Mouse (Mus musculus): ENCODE data around the gene Fam161b. TPM values are rescaled to one million over a fixed set of nuclear protein-coding genes. Genes with fewer than 3 reads are reported as not detected.

The Fam161b gene
- polyA plus RNA-seq, 1 experiment from 2014 or later = 5.6 TPM

DNA sequence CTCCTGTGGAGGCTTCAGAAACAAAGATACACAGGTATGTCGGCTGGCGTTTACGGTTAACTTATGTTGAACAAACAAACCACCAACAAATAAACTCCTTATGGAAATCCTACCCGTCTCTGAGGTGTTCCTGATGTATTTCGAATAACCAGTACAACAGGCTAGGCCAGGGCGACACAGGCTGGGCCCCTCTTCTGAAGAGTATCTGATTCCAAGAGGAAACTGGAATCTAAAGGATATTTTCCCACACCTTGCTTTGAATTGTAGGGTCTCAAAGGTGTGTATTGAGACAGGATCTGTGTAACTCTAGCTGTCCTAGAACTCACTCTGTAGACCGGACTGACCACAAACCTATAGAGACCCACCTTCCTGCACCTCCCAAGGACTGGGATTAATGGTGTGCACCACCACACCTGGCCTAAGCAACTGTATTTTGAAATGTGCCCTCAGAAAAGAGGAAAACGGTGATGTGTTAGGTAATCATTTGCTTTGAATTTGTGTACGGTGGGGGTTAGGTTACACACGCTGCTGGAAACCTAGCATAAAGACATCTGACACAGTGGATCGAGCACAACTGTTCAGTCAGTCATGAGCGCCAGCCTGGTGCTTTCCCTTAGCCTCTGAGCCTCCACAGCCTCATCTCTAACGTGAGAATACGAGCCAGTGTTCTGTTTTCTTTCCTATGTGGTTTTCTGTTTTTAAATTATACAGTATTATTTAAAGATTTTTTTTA, 35.5 kb upstream of the Fam161b start:
- no peaks in the 10 kb centered on the region for H3K4me1 ChIP-seq
- DNase-seq (ENCODE audit: extremely low spot score, low spot score) = no peak
- H3K27me3 ChIP-seq (ENCODE audit: poor library complexity, severe bottlenecking) = no peaks in the 10 kb centered on the region
- WGBS = 86% methylated on average over 14 of the region's 14 CpGs
- H3K4me3 ChIP-seq = no peak overlapping the region
- H3K9me3 ChIP-seq = no peaks in the 10 kb centered on the region
- no peaks in the 10 kb centered on the region for H3K36me3 ChIP-seq (replicated peaks)
- H3K27ac ChIP-seq = no peak overlapping the region

DNA sequence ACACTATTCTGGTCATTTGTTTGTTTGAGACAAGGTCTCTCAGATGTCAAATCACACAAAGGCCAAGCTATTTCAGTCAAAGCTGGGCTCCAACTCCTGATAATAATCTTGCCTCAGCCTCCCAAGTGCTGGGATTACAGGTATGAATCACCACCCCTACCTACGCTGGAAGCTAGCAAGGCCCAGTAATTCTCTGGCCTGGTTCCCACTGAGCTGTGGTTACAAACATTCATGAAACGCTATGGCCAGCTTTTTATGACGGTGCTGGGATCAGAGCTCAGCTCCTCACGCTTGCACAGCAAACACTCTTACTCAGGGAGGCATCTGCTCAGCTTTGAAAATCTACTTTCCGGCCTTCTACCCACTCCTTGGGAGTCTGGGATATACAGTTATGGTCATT, 32.2 kb upstream of the Fam161b start:
- H3K4me1 ChIP-seq = no peaks in the 10 kb centered on the region
- DNase-seq (ENCODE audit: extremely low spot score, low spot score) = no peak
- H3K27me3 ChIP-seq (ENCODE audit: poor library complexity, severe bottlenecking) = no peaks in the 10 kb centered on the region
- WGBS = 93% methylated on average over 5 of the region's 5 CpGs
- no peaks in the 10 kb centered on the region for H3K36me3 ChIP-seq (replicated peaks)
- no peak overlapping the region for H3K4me3 ChIP-seq
- no peaks in the 10 kb centered on the region for H3K9me3 ChIP-seq
- H3K27ac ChIP-seq = no peak overlapping the region

DNA sequence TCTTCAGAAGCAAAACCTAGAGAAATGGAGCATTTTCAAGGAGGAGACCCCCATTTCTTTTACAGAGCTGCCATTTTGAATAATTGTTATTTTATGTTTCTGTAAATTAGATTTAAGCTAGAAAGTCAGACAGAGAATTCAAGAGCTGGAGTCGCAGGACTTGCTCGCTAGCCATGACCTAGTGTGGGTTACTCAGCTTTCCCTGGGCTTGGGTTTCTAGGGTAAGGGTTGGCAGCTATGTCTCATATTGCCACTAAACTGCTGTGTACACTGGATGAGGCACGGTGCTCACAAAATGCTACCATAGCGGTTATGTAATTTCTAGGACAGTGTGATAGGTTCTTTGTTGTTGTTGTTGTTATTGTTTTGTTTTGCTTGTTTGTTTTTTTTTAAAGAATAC, 31.0 kb upstream of the Fam161b start:
- no peak for DNase-seq (ENCODE audit: extremely low spot score, low spot score)
- H3K4me3 ChIP-seq = no peak overlapping the region
- no peaks in the 10 kb centered on the region for H3K9me3 ChIP-seq
- no peak overlapping the region for H3K27ac ChIP-seq
- no peaks in the 10 kb centered on the region for H3K36me3 ChIP-seq (replicated peaks)
- 96% methylated on average over 4 of the region's 4 CpGs for WGBS
- no peaks in the 10 kb centered on the region for H3K27me3 ChIP-seq (ENCODE audit: poor library complexity, severe bottlenecking)
- no peaks in the 10 kb centered on the region for H3K4me1 ChIP-seq

DNA sequence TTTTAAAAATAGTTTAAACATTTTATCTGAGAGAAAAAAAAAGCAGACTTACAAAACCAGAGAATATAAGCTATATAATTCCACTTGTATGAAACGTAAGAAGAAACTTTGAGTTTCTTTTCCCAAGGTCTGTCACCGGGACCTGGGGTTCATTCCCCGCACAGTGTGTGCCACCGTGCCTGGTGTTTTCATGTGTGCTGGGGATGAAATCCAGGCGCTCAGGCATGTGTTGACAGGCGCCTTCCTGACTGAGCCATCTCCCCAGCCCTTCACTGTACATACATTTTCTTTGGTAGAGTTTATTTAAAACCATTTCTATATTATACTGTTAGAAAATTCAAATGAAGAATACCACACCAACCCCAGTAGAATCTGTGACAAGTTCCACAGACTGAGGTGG, 28.7 kb upstream of the Fam161b start:
- H3K36me3 ChIP-seq (replicated peaks) = no peaks in the 10 kb centered on the region
- no peaks in the 10 kb centered on the region for H3K4me1 ChIP-seq
- no peak for DNase-seq (ENCODE audit: extremely low spot score, low spot score)
- 91% methylated on average over 6 of the region's 6 CpGs for WGBS
- no peak overlapping the region for H3K4me3 ChIP-seq
- no peaks in the 10 kb centered on the region for H3K27me3 ChIP-seq (ENCODE audit: poor library complexity, severe bottlenecking)
- no peak overlapping the region for H3K27ac ChIP-seq
- no peaks in the 10 kb centered on the region for H3K9me3 ChIP-seq

DNA sequence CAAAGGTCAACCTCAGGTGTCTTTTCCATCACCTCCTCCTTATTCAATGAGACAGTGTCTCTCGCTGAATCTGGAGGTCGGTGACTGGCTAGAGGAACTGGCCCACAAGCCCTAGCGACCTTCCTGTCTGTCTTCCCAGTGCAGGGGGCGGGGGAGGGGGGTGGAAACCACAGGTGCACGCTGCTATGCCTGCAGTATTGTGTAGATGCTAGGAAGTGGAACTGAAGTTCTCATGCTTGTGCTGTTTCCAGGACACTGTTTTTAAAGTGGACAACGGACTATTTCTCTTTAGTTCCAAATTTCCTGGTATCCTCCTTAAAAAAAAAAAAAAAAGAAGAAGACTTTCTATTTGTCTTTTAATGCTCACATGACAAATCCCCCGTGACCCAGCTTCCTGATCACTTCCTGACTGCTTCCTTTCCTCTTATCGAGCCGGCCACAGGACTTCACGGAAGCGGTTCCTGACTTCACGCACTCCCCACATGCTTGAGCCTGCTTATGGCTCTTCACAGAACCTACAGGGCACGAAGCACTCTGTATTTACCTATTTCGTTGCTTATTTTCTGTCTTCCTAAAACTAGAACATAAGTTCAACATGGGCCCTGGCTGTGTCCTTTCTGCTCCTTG, 27.3 kb upstream of the Fam161b start:
- WGBS = 78% methylated on average over 14 of the region's 14 CpGs
- Histone ChIP-seq H3K9me3 (no peaks in the 10 kb centered on the region), H3K4me1 (no peaks in the 10 kb centered on the region), H3K4me3 (no peak overlapping the region), H3K27me3 (ENCODE audit: poor library complexity, severe bottlenecking) (no peaks in the 10 kb centered on the region), H3K27ac (no peak overlapping the region), H3K36me3 (replicated peaks) (no peaks in the 10 kb centered on the region)
- no peak for DNase-seq (ENCODE audit: extremely low spot score, low spot score)

DNA sequence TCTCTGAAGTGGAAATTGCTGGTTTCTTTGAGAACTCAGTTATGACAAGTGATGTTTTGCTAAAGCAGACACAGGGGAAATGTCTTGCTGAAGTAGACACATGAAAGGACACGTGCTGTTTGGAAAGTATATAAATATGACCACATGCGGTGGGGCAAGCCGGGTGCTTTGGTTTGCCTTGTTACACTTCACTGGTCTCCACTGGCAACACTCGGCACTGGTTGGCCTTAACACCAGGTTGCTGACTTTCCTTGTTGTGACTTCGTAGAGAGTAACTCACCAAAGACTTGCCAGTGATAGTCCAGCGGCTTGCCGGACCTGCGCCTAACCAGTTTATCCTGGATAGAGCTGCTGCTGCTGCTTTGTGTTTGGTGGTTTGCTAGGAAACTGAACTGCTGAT, 26.5 kb upstream of the Fam161b start:
- no peaks in the 10 kb centered on the region for H3K27me3 ChIP-seq (ENCODE audit: poor library complexity, severe bottlenecking)
- H3K4me1 ChIP-seq = no peaks in the 10 kb centered on the region
- no peaks in the 10 kb centered on the region for H3K9me3 ChIP-seq
- H3K36me3 ChIP-seq (replicated peaks) = no peaks in the 10 kb centered on the region
- DNase-seq (ENCODE audit: extremely low spot score, low spot score) = no peak
- 93% methylated on average over 8 of the region's 8 CpGs for WGBS
- no peak overlapping the region for H3K4me3 ChIP-seq
- no peak overlapping the region for H3K27ac ChIP-seq

DNA sequence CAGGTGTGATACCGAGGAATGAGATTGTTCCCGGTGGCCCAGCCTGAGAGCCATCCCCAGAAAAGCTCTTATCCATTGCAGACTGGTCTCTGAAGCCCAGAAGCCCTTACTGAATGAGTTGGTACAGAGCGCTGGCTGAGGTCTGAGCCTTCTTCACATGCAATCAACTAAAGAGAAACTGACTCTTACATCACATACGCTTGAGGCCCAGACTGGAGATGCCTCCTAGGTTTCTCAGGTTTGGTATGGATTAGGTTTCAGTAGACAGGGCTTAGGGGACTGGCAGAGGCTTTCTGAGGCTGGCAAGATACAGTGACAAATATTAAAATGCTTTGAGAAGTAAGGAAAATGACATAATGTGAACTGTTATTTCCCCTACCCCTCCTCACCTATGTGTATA, 23.8 kb upstream of the Fam161b start:
- Histone ChIP-seq H3K4me1 (no peaks in the 10 kb centered on the region), H3K36me3 (replicated peaks) (0 out of 2 replicates have a peak, but pooled peaks cover 6% of the 10 kb centered on the region), H3K27ac (no peak overlapping the region), H3K27me3 (ENCODE audit: poor library complexity, severe bottlenecking) (no peaks in the 10 kb centered on the region), H3K4me3 (no peak overlapping the region), H3K9me3 (no peaks in the 10 kb centered on the region)
- WGBS = 96% methylated on average over 4 of the region's 4 CpGs
- DNase-seq (ENCODE audit: extremely low spot score, low spot score) = no peak

DNA sequence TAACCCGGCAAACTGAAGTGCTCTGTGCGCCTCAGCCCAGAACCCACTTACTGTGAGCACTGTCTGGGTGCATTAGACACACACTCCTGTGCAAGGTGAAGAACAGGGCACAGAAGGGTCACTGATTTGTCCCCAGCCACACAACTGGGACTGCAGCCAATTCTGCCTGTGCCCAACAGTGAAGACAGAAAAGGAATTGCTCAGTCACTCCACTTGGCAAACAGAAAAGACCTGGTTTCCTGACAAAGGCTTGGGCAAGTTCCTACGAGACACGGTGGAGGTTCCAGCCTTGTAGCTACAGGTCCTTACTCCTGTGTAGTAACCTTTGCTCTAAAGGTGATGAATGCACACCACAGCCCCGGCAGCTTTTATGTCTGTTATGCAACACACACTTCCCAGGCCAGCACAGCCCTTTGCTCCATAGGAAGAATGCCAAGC, 23.0 kb upstream of the Fam161b start:
- Histone ChIP-seq H3K36me3 (replicated peaks) (0 out of 2 replicates have a peak, but pooled peaks cover 6% of the 10 kb centered on the region), H3K27me3 (ENCODE audit: poor library complexity, severe bottlenecking) (no peaks in the 10 kb centered on the region), H3K4me3 (no peak overlapping the region), H3K27ac (no peak overlapping the region), H3K9me3 (no peaks in the 10 kb centered on the region), H3K4me1 (no peaks in the 10 kb centered on the region)
- WGBS = 91% methylated on average over 5 of the region's 5 CpGs
- no peak for DNase-seq (ENCODE audit: extremely low spot score, low spot score)

DNA sequence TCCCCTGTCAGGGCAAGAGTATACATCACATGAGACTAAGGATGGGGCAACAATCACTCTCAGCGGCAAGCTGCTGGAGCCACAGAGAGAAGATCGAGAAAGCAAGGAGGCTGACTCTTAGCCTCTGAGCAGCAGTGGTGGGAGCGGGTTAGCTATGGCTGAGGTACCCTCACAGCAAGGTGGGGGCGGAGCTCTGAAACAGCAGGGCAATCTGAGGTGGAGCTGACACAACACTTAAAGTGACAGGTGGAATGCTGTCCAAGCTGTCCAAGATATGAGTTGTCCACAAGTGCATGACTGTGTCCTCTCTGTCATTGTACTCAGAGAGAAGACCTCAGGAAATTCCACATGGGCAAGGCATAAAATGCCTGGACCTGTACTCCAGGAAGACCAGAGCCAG, 20.7 kb upstream of the Fam161b start:
- Histone ChIP-seq H3K4me3 (no peak overlapping the region), H3K9me3 (no peaks in the 10 kb centered on the region), H3K36me3 (replicated peaks) (0 out of 2 replicates have a peak, but pooled peaks cover 6% of the 10 kb centered on the region), H3K27ac (no peak overlapping the region), H3K27me3 (ENCODE audit: poor library complexity, severe bottlenecking) (no peaks in the 10 kb centered on the region), H3K4me1 (no peaks in the 10 kb centered on the region)
- DNase-seq (ENCODE audit: extremely low spot score, low spot score) = no peak
- WGBS = 87% methylated on average over 4 of the region's 4 CpGs

DNA sequence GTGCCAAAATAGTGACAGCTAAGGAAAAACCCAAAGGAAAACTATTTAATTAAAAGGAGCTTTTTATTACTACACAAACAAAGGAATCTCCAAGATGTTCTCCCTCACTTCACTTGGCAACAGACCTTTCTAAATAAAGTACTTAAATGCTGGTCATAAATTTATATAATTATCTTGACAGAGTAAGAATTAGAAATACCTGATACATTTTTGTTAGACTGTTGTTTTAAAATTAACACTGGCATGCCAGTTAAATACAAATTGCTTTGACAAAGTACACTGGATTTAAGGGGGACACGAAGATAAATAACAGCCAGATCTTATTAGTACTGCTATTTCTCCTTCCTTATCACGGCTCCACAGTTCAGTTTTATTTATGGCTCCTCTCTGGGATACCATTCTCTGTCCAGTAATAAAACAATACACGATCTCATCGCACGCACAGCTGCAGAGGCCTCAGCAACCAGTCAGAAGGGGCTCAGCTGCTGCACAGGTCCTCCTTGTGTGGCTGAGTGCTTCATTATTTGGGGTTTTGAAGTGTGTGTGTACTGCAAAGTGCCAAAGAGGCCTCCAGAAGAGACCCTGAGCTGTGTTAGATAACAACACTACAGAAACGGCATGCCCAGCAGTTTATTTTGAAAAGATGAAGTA, 12.3 kb upstream of the Fam161b start:
- no peak overlapping the region for H3K4me3 ChIP-seq
- H3K27ac ChIP-seq = no peak overlapping the region
- H3K36me3 ChIP-seq (replicated peaks) = peaks cover 70% of the 10 kb centered on the region
- H3K27me3 ChIP-seq (ENCODE audit: poor library complexity, severe bottlenecking) = no peaks in the 10 kb centered on the region
- no peaks in the 10 kb centered on the region for H3K4me1 ChIP-seq
- H3K9me3 ChIP-seq = no peaks in the 10 kb centered on the region
- no peak for DNase-seq (ENCODE audit: extremely low spot score, low spot score)
- 93% methylated on average over 6 of the region's 6 CpGs for WGBS

DNA sequence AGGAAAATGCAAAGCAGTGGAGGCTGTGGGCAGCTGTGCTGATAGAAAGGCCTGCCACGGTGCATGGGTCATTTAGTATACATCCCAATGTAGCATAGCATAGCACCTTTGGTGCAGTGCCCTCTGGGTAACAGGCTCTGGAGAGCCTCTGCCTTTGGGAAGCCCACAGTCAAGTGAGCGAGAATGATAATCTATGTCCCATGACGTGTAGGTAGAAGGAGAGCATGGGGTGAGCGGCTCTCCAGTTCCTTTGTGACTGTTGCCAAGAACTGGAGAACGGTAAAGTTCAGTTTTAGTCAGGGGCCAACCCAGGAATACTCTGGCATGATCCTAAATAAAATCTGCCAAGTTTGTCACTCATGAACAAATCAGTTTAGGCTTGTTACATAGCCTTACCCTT, 10.0 kb upstream of the Fam161b start:
- Histone ChIP-seq H3K27me3 (ENCODE audit: poor library complexity, severe bottlenecking) (no peaks in the 10 kb centered on the region), H3K9me3 (no peaks in the 10 kb centered on the region), H3K4me1 (no peaks in the 10 kb centered on the region), H3K27ac (no peak overlapping the region), H3K4me3 (no peak overlapping the region), H3K36me3 (replicated peaks) (peaks cover 92% of the 10 kb centered on the region)
- WGBS = 95% methylated on average over 5 of the region's 5 CpGs
- DNase-seq (ENCODE audit: extremely low spot score, low spot score) = no peak

DNA sequence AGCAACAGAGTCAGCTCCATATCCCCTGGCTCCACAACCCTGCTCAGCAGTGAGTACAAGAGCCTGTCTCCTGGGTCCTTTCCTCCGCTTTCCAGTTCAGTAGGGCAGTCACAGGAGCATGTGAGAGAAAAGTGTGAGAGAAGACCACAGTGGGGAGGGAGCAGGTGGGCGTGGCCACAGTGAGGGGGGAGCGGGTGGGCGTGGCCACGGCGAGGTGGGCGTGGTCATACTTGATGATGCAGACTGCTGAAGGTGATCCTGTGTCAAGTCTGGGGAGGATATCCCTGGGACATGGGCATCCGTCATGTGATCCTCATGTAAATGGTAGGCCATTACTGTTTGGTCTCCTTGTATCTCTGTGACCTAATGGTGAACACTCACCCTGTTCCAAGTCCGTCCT, 5.3 kb upstream of the Fam161b start:
- H3K27me3 ChIP-seq (ENCODE audit: poor library complexity, severe bottlenecking) = no peaks in the 10 kb centered on the region
- H3K4me1 ChIP-seq = peaks cover 22% of the 10 kb centered on the region
- no peak for DNase-seq (ENCODE audit: extremely low spot score, low spot score)
- no peak overlapping the region for H3K4me3 ChIP-seq
- peaks cover 53% of the 10 kb centered on the region for H3K36me3 ChIP-seq (replicated peaks)
- no peaks in the 10 kb centered on the region for H3K9me3 ChIP-seq
- H3K27ac ChIP-seq = no peak overlapping the region
- 65% methylated on average over 9 of the region's 9 CpGs for WGBS

DNA sequence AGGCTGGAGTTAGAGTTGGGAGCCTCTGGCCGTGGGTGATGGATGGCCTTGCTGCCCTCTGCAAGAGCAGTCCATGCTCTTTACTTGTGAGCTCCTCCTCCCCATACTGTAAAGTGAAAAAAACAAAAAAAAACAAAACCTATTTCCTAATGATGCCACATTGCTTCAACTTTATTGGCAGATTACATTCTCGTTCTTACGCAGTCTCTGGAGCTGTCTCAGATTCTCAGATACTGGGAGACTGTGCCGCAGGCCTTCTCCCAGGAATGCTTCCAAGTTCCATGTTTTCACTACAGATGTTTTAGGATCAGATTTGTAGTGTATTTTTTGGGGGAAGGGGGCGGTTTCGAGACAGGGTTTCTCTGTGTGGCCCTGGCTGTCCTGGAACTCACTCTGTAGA, 3.5 kb upstream of the Fam161b start:
- Histone ChIP-seq H3K9me3 (no peaks in the 10 kb centered on the region), H3K36me3 (replicated peaks) (peaks cover 34% of the 10 kb centered on the region), H3K4me3 (no peak overlapping the region), H3K4me1 (peaks cover 29% of the 10 kb centered on the region), H3K27ac (no peak overlapping the region), H3K27me3 (ENCODE audit: poor library complexity, severe bottlenecking) (no peaks in the 10 kb centered on the region)
- 95% methylated on average over 6 of the region's 6 CpGs for WGBS
- DNase-seq (ENCODE audit: extremely low spot score, low spot score) = no peak

Measured in forebrain, embryonic 10.5 days (tissue).